Mouse (Mus musculus): ENCODE results near the gene Gprasp1. TPM values are rescaled to one million over a fixed set of nuclear protein-coding genes. Genes with fewer than 3 reads are reported as not detected.

The Gprasp1 gene
- 59.5 TPM for polyA plus RNA-seq (2015; fragmentation: Illumina TruSeq; extraction: RNeasy Lipid Tissue Mini Kit (QIAGEN cat#74804); ENCODE audit: insufficient read depth, low replicate concordance)

GRCm38 (mm10) chrX:135742304-135743055 is at the start of gene Gprasp1, which contains the start of gene Armcx5:
Gene Gprasp1, plus strand, starts transcription at chrX:135742733.
Gene Armcx5, plus strand, starts transcription at chrX:135742733.

GRCm38 (mm10) chrX:135693633-135694032 is 48.9 kb upstream of the Gprasp1 start, which contains the start of gene Tcp11x2:
Gene Tcp11x2, minus strand, starts transcription at chrX:135693790.

DNA sequence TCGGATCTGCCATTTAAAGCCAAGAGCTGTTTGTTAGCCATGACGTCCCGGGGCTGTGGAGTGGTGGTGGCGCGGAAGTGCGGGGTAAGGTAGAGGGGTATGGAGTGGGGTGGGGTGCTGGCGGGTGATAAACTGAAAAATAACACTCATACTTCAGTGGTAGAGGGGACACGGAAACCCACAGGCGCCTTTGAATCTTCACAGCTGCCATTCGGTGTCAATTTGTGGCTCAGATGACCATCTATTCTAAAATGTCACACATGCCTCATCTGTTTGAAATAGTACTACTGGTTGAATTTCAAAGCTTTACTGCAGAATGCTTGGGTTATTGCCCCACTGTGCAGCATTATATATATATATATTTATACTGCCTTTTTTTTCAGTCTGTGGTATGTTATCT is 17.4 kb upstream of the Gprasp1 start, which contains the start of gene Tmsb15a:
Gene Tmsb15a, minus strand, starts transcription at position 101 of the 400 bp plus-strand sequence.

DNA sequence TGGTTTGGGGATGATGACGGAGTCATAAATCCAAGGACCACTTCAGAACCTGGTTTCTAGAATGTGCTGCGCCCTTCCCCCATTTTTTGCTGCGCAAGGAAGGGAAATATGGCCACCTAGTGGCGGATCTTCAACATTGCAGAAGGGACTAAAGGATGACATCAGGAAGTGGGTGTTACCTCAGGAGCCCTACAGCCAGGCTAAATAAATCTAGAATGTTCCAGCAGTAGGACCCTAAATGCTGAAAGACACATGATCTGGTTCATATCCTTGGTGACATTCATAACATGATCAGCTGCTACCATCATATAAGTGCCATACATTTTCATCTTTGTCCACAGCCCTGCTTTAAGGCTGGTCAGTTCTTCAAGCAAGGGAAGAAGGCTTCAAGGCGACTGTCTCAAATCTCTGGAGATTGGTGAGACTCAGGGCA is 54.7 kb downstream of the Gprasp1 start, which contains the start of gene Bhlhb9:
Gene Bhlhb9, plus strand, starts transcription at position 383 of the 433 bp plus-strand sequence.

DNA sequence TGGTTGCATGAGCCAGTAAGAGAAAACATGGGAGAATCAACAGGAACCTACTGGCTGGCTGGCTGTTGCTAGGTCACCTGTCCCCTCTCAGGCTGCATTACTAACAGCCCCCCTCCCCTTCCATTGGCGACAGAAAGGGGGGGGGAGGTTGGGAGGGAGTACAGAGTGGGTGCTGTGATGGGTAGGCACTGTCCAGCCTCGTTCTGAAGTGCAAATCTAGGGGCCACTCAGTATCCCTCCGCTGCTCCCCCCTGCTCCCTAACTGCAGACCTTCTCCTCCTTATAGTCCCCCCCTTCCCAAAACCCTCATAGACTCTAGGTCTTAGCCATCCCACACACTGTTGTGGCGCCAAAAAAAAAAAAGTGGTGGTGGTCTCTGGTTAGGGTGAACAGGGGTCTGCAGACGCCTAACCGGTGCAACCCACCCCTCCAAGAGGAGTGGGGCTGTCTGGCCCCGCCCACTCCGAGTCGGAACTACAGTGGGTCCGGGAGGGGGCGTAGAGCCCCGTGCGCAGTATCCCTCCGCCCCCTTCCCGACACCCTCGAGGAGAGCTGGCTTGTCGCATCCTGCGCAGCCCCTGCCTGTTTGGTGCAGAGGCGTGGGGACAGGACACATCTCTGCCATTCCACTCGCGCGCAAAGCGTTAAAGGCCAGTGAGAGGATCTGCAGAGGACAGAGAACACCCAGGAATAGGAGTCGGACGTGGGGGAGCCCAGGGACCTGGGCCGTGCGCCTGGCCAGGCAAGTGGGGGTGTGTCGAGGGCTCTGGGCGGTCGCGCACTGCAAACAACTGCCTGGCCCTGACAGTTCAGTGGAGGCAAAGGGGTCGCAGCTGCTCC is 96.2 kb downstream of the Gprasp1 start, which contains the start of gene Gprasp2:
Gene Gprasp2, plus strand, starts transcription at position 514 of the 840 bp plus-strand sequence.

Other genes starting within 250 kb of the Gprasp1 start
- gene AV320801, start 248.1 kb upstream of the Gprasp1 start, polyA plus RNA-seq (2015; fragmentation: Illumina TruSeq; extraction: RNeasy Lipid Tissue Mini Kit (QIAGEN cat#74804); ENCODE audit: insufficient read depth, low replicate concordance) = not detected
- gene Nxf7, start 144.0 kb upstream of the Gprasp1 start, polyA plus RNA-seq (2015; fragmentation: Illumina TruSeq; extraction: RNeasy Lipid Tissue Mini Kit (QIAGEN cat#74804); ENCODE audit: insufficient read depth, low replicate concordance) = 0.32 TPM
- gene Prame, start 115.0 kb upstream of the Gprasp1 start, polyA plus RNA-seq (2015; fragmentation: Illumina TruSeq; extraction: RNeasy Lipid Tissue Mini Kit (QIAGEN cat#74804); ENCODE audit: insufficient read depth, low replicate concordance) = not detected
- gene Tcp11x2, start 48.9 kb upstream of the Gprasp1 start, polyA plus RNA-seq (2015; fragmentation: Illumina TruSeq; extraction: RNeasy Lipid Tissue Mini Kit (QIAGEN cat#74804); ENCODE audit: insufficient read depth, low replicate concordance) = not detected
- not detected for gene Tmsb15a, start 17.5 kb upstream of the Gprasp1 start, polyA plus RNA-seq (2015; fragmentation: Illumina TruSeq; extraction: RNeasy Lipid Tissue Mini Kit (QIAGEN cat#74804); ENCODE audit: insufficient read depth, low replicate concordance)
- gene Armcx5, start within 50 bp of the Gprasp1 start, polyA plus RNA-seq (2015; fragmentation: Illumina TruSeq; extraction: RNeasy Lipid Tissue Mini Kit (QIAGEN cat#74804); ENCODE audit: insufficient read depth, low replicate concordance) = 19.6 TPM
- 17.4 TPM for gene Bhlhb9, start 54.9 kb downstream of the Gprasp1 start, polyA plus RNA-seq (2015; fragmentation: Illumina TruSeq; extraction: RNeasy Lipid Tissue Mini Kit (QIAGEN cat#74804); ENCODE audit: insufficient read depth, low replicate concordance)
- gene Gprasp2, start 96.3 kb downstream of the Gprasp1 start, polyA plus RNA-seq (2015; fragmentation: Illumina TruSeq; extraction: RNeasy Lipid Tissue Mini Kit (QIAGEN cat#74804); ENCODE audit: insufficient read depth, low replicate concordance) = 7.5 TPM